Mouse (Mus musculus): ENCODE measurements around the gene Chkb.

The Chkb gene

DNA sequence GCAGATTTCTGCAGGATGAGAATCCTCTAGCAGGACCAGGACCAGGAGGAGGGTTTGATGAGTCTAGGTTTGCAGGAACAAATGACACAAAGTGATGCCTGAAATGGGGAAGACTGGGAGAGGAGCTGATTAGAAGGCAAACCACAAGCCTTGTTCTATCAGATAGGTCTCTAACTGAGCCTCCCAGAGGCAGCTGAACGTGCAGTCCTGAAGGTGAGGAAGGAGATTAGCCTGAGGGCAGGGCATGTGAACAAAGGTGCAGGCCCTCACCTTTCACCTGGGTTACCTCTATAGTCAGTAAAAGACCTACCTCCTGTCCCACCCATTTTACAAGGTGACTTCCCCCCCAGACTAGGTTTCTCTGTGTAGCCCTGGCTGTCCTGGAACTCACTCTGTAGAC lies 30.0 kb downstream of the Chkb start:
- DNase-seq (ENCODE audit: low spot score): no peak

GRCm38 (mm10) chr15:89398146-89398545 lies 31.6 kb downstream of the Chkb start:
- no peak for DNase-seq (ENCODE audit: low spot score)

DNA sequence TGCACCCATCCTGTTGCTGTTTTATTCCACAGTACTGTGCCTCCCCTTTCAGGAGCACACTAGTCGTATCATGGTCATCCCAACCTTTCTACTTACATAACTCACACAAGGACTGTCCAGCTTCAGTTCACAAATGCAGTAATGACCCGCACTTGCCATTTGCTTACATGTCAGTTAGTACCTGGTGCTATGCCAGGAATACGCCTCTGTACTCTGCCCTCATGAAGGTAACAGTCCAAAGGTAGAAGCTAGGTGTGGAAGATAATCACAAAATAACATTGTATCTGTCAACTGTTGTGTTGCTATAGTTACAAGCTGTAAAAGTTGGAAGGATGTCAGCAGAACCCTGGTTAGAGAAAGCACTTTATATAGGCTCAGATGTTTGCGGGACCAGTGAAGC lies 32.8 kb downstream of the Chkb start:
- no peak for DNase-seq (ENCODE audit: low spot score)

GRCm38 (mm10) chr15:89390081-89390480 lies 39.6 kb downstream of the Chkb start:
- DNase-seq (ENCODE audit: low spot score): no peak

DNA sequence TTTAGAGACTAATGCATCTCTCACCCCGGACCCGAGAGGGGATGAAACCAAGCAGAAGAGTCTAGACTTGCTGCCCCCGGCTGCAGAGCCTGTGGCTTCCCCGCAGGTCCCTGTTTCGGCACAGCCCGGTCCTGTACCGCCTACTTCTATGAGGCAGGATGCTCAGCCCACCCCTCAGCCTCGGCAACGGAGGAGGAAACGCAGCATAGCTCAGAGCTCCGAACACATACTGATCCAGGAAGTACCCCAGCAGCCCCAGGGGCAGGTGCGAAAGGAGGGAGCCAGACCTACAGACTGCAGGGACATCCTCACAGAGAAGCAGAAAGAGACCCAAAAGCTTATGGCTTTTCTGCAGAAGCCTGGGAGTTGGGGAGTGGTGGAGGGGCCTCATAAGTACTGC lies 42.6 kb downstream of the Chkb start:
- no peak for DNase-seq (ENCODE audit: low spot score)

GRCm38 (mm10) chr15:89384617-89385016 lies 45.1 kb downstream of the Chkb start, which contains the start of gene Klhdc7b:
Gene Klhdc7b (plus strand): TSS chr15:89384917.
- no peak for DNase-seq (ENCODE audit: low spot score)

- peak; percentile 45 for DNase-seq (ENCODE audit: low spot score)
These were observed 50.3 kb downstream of the Chkb start for GRCm38 (mm10) chr15:89379429-89379828.

- DNase-seq (ENCODE audit: low spot score): no peak
These were observed 50.8 kb downstream of the Chkb start, which contains the start of gene Odf3b for GRCm38 (mm10) chr15:89378831-89379401. Gene Odf3b (minus strand): TSS chr15:89379282.

DNA sequence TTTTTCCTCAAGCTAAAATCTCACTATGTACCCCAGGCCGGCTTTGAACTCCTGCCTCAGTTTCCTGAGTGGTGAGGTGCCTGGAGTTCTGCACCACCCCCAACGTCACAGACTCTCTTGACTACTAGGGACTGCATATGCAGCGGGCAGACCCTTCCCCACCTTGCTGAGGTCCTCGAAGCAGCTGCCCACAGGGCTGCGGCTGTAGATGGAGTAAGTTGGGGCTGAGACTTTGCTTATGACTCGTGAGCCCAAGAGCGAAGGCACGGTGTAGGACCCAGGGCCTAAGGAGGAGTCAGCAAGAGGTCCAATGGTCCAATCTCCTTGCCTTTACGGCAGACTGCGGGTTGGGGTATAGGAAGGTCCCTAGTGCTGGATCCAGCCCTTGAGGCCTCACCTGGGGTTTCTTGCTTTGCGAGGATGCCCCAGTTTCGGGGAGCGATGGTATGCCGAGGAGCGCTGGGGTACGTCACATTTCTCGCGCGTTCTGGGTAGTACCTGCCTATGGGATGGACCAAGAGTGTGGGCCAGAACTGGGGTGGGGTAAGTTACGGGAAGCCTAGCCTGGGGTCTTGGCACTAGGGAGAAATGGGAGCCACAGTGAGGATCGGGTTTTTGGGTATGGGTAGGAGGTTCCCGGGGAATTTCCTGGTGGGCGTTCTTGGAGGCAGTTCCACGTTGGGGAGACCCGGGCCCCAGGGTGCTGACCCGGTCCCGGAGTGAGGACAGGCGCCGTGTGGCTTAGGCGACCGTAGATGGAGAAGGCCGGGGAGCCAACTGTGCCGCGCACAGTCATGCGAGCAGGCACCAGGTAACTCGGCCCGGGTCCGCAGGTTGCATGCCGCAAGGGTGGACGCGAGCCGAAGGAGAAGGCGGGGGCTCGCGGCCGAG lies 51.5 kb downstream of the Chkb start:
- DNase-seq (ENCODE audit: low spot score): no peak

- no peak for DNase-seq (ENCODE audit: low spot score)
These were observed 52.3 kb downstream of the Chkb start for GRCm38 (mm10) chr15:89377362-89377761.

DNA sequence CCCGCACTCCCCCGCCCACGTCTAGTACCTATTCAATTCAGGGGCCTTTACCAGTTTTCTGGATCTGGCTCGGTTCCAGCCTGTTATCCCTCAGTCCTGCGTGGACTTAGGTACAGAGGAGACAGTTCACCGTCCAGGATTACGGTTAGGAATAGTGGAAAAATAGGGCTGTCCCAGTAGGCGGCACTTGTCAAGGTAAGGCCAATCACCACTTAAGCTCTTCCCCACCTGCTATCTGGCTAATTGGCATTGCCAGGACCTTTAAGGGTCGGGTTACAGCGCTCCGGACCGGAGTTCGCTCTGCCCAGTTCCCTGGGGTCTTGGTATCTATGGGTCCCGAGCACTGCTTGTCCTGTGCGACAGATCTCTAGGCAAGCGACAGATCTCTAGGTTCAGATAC lies 52.8 kb downstream of the Chkb start, which contains the start of gene Tymp:
Tymp (minus strand) TSS at position 83 of the 400 bp plus-strand sequence.
- DNase-seq (ENCODE audit: low spot score): no peak
